Mouse (Mus musculus) adrenal gland, adult (tissue): Measurements from ENCODE around the gene Kpna2.
"Not testable (repeated sequence)": the region's sequence is repeated elsewhere in the genome, so short reads cannot be mapped to it uniquely, and the experiment has no call there.

Experiments
- DNase-seq, 2 experiments: peaks; one replicate each; pipeline ENCODE4 v3.0.0; 2022 to 2023; ENCODE audit warnings: low spot score in 1 of 2; ENCODE audit not compliant: inconsistent age in 2 of 2

Gene Kpna2

DNA sequence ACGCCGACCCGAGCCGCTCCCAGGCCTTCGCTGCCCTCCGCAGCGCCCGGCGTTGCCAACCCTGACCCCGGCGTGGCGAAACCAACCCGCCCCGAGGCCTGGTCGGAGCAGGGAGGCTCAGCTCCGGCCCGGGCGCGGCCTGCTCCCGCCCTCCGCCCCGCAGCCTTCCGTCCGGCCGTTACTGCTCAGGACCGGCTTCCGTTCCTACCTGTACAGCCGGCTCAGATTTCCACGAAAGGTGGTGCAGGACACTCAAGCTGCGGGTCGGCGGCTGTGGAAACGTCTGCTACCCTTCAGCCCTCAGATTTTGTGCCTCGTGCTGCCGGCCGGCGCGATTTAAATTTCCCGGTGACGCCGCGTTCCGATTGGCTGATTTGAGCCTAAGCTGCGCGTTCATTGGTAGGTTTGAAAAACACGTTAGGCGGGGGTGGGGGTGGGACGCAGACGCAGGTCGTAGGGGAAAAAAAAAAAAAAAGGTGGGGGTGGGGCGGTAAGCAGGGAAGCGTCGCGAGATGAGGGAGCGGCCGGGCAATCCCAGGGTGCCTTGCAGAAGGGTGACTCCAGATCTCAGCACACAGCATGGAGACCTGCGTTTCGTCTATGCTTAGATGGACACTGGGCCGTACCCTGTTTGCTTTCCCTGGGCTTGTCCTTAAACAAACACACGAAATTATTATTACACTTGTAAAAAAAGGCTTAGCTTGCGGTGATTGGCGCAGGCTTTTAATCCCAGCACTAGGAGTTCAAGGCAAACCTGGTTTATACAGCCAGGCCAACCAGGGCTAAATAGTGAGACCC is at the start of gene Kpna2:
Gene Kpna2 (minus strand): TSS at position 391 of the 798 bp plus-strand sequence.
- DNase-seq: peak; percentile 91 to 96

DNA sequence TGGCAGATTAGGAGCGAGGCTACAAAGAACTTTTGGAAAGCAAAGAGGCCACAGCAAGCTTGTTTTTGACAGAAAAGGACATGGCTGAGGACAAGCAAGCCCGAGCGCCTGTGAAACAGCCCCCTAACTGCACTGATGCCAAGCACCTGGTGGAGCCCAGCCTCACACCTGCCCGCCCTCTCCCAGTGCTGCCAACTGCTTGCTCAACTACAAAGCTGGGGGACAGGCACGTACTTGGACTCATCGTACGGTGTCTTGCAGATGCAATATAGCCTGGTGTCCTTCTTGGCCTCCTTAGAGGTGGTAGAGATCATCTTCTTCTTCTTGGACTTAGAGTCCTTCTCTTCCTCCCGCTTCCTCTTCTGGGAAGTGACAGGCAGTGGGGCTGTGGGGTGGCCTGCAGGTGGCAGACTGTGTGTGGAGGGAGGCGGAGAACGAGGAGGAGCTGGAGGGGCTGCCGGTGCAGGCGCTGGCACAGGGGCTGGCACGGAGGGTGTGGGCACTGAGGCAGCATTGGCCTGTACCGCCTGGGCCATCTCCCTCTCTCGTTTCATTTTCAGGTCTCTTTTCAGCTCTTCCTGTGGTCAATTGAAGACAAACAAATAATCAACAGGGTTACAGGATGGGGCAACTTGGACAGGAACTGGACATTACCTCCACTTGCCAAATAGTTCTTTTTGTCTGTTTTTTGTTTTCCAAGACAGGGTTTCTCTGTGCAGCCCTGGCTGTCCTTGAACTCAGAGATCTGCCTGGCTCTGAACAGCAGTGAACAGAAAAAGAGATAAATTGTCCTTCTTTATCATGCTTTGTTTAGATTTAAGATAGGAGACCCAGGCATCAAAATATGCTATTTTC is 47.7 kb upstream of the Kpna2 start:
- DNase-seq: no peak

DNA sequence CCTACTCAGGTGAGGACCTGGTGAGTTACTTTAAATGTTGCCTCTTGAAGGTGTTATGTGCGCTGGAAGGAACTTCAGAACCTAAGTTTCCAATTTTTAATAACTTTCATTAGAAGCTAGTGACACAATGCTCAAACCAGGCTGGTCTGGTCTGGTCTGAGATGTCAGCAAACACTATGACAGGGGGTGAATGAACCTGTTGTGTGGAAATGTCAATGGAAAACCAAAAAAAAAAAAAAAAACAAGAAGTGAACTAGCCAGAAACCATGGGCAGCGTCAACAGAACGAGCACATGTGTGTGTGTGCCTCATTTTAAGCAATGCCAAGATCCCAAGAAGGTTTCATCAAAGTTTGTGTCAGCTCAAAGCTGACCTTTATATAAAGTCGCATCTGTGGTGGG is 46.2 kb upstream of the Kpna2 start:
- no peak for DNase-seq

DNA sequence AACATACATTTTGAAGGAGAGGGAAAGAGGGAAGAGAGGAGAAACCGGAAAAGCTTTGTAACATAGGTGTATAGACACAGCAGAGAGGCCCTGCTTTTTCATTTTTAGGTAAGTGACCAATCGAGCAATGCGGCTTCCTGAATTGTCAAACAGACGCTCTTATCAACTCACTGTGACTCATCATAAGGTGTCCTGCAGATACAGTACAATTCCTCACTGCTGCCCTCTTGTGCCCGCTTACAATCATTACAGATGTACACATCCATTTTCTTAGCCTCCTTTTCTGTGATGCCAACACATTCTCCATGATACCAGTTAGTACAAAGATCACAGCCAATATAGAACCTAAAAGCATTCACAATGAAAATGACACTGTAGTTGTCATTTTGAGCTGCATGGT is 45.0 kb upstream of the Kpna2 start:
- peak; percentile 75 to 92 for DNase-seq

DNA sequence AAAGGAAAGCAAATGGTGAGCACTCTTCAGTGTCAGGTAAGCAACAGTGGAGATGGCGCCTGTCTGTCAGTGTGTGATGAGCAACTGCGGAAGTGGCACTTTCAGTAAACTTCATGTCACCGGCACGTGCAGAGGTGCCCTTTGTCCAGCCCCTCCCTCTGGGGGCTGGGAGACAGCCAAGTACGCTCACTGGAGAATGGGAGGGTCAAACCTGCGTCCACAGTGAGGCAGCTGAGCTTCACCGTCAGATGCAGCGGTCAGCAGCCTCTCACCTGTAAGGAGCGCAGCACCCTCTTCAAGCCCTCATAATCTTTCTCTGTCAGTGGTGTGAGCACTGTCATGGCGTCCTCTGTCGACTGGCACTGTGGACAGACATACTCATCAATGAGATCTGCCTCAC is 44.0 kb upstream of the Kpna2 start:
- no peak for DNase-seq

DNA sequence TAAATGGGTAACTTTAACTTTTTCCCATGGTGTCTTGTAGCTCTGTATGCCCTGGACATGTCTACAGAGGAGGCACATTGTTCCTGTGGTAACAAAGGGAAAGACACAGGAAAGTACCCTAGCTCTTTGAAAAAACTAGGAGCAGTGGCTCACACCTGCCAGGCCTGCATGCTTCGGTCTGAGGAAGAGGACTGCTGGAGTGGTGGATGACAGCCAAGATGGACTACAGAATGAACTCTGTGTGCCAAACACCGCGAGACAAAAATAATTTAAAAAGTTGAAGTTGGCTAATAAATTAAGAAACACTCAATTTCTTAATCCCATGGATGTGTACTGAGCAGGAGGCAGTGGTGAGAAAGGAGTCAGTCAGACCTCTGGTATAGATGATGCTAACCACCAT is 42.1 kb upstream of the Kpna2 start:
- no peak for DNase-seq

DNA sequence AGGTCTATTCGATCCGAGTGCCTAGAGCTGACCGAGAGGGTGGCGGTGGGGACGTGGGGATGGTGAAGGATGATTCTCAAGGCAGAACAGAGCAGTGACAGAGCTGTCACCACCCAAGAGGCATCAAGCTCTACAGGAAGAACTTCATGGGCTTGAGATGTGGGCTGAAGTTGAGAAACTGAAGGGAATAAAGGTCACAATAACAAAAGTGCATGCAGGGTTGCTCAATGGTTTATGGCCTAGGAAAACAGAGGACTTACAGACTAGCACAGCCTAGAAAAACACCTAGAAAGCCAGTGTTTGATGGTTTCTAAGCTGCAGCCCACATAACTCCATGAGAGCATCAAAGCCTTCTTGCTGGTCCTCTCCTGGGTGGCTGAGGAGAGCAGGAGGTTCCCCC is 40.1 kb upstream of the Kpna2 start:
- DNase-seq: no peak

DNA sequence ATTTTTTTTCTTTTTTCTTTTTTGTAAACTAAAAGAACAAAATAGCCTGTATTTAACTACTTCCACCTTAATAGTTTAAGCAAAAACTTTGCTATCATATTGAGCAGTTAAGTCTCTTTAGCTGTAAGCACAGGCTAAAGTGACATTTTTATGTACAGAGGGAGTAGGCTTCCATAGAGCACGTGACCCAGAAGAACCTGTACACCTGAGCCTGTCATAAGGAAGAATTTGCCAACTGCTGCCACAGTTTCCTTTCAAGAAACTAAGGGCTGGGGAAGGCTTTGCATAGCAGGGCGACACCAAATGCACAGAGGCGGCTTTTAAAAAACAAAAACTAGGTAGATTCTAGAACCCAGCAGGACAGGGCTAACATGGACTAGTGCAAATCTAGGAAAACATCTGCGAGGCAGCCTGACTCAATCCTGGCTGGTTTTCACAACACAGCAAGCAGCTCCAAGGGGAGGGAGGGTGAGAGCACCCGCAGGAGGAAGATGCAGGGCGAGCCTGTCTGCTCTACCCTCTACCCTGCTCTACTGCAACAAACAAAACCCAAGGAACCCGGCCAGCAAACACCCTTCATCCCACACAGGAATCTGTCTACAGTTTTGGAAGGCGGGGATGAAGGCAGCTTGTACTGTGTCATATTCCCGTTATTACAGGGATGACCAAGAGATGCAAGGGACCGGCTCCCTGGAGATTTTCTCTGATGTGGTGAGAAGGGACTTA is 34.9 kb upstream of the Kpna2 start:
- no peak for DNase-seq

DNA sequence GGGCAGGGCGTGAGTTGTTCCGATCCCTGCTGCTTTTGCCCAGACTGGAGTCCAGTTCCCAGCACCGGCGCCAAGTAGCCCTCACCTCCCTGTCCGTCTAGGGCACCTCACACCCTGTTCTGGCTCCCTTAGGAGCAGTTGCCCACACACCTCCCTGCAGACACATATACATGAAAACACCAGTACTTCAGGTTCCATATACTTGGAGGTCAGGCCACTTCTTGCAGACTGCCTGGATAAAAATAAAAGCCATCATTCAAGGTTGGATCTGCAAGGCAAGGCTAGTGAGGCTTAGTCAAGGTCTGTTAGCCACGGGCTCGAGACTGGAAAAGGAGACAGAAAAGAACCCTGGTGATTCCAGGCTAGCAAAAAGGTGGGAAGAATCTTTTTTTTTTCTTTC is 32.3 kb upstream of the Kpna2 start:
- DNase-seq: peak in 1 of 2 experiments; percentile 66

DNA sequence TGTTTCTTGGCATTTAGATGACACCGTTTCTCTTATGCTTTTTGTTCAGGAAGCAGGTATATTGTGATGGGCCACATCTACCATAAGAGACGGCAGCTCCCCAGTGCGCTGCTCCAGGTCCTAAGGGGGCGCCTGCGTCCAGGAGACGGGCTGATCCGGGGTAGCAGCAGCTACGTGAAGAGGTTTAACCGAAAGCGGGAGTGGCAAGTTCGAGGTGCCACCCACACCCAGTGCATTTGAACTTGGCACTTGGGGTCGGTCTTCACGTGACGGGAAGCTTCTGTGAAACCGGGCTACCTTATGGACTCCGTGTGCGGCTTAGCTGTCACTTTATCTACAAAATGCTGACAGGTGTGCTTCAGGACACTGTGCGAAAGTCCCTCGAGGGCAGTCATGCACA is 30.2 kb upstream of the Kpna2 start:
- DNase-seq: no peak

DNA sequence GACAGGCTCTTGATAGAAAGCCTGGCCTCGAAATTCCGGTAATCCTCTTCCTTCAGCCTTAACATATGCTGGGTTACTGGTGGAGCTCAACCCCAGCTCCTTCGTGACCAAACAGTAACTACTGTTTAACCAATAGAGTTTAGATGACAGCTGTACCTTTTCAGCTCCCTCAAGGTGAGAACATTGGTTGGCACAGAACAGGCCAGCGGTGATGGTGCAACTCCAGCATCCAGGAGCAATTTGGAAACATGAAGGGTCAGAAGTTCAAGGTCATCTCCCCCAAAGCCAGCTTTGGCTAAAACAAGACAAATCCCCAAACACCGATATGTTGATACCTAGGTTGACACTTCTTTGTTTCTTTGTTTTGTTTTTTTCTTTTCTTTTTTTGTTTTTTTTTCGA is 29.4 kb upstream of the Kpna2 start:
- no peak for DNase-seq

DNA sequence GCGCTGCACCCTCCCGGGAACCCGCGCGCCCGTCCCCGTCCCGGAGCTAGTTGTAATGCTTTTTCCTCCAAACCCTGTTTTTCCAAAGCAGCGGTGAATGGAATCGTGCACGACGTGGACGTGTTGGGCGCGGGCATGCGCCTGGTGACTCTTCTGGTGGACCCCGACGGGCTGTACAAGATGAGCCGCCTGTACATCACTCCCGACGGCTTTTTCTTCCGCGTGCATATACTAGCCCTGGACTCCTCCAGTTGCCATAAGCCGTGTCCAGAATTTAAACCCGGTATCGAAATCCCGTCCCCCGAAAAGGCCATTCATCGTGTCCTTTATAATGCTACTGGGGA is 28.9 kb upstream of the Kpna2 start:
- DNase-seq: no peak

DNA sequence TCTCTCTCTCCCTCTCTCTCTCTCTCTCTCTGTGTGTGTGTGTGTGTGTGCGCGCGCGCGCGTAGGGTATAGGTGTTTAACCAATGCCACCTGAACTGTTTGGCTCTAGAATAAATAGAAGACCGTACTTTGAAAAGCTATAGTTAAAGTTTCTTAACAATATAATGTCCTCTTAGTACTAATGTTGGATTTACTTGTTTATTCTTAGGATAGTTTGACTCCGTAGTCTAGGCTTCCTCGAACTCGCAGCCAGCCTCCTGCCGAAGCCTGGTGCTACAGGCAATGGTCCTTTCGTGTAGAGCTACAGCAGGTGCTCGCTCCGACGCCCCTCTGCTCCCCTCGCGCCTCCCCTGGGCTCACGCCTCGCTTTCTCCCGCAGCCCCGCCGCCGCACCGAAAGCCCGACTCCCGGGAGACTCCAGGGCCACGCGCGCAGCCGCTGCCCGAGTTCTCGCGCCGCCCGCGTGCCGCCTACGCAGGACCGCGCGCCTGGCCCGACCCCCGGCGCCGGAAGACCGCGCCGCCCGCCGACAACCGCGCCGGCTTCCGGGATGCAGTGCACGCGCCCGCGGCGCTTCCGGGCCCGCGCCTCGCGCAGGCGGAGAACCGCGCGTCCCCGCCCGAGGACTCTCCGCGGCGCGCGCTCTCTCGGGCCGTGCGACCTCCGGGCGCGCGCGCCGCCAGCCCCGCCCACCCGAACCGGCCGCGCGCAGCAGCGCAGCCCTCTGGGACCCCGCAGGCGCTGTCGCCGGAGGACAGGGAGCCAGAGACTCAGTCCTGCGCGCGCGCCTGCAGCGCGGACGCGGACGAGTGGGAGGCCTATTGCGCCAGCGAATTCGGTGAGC is 28.3 kb upstream of the Kpna2 start:
- peak; percentile 92 to 96 for DNase-seq

DNA sequence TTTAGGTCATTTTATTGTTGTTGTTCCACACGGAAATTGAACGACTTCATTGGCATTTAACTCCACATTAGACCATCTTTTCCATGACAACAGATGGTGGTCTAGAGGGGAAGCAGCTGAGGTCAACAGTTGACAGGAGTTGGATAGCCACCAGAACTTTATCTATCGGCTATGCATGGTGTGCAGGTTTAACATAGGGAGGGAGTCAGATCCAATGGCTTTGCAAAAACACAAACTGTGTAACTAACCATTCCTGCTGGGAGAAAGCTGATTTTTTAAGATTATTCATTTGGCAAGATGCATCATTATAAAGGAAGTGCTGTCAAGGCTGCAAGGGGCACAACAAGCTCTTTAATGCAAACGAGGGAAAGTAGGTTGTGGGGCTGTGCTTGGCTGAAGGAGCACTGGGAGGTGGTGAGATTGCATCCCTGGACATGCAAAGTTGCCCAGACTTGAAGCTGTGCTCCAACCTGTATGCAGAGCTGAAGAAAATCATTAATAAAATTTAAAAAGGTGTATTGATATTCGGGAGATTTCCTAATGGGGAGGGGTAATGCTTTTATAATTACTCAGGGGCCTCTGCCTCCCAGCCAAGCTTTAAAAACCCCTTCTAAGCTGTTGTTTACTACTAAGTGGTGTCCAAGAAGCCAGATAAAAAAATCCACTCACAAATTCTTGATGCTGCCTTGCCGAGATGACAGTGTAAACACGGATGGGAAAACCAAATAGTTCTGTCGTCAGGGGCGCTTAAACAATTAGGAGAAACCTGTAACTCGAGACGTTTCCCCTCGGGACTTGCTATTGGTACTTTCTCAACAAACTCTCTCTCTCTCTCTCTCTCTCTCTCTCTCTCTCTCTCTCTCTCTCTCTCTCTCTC is 27.5 kb upstream of the Kpna2 start:
- DNase-seq: no peak

DNA sequence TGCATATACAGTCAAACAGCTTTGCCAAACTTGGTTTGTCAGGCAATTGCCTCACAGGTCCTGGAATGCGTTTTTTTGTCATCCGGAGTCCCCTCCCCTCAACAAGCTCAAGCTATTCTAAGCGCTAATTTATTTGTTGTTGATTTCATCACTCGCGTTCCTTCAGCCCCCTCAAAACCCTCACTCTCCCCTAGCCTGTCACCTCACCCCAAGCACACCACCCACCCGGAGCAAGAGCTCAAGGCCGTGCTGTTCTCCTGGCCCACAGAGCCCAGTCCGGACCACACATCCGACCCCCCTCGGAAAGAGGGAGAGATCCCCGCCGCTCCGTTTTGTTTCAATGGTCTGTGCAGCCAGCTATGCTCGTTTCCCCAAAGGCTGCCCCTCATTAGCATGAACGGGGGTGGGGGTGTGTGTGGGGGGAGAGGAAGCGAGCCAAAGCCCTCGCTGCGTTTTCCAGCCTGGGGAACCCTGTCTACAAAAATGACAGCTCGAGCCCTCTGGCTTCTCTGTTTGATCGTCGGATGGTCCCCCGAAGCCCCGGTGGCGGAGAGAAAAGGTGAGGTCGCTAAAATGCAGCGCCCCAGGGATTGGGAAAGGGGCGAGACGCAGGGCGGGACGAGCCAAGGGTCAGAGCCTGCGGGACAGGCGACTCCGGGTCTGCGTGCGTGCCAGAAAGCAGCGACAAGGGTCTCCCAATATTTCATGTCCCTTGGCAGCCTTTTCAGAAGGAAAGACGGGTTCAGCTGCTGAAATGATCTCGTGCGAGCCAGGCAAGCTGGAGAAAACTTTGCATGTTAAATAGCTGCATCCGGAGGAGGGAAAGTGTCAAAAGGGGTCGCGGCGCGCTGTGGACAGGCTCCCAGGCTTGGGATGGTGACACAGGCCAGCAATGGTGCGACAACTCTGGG is 26.3 kb upstream of the Kpna2 start, which contains the start of gene 1810010H24Rik:
Gene 1810010H24Rik (plus strand): TSS at position 271 of the 911 bp plus-strand sequence.
- DNase-seq: peak; percentile 26 to 65

DNA sequence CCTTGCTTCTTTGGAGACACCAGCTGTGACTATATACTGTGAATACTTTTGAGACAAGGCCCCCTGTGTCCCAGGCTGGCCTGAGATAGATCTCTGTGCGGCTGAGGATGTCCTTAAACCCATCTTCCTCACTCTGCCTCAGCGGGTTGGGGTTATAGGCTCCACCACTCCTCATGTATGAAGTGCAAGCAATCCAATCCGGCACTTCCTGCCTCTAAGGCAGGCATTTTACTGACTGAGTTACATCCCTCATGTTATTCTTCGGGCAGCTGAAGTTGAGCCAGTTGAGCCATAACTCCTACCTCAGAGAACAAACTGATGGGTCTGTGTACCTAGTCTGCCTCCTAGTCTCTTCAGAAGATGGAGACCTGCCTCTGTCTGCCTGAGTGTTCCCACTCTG is 25.1 kb upstream of the Kpna2 start:
- no peak for DNase-seq

DNA sequence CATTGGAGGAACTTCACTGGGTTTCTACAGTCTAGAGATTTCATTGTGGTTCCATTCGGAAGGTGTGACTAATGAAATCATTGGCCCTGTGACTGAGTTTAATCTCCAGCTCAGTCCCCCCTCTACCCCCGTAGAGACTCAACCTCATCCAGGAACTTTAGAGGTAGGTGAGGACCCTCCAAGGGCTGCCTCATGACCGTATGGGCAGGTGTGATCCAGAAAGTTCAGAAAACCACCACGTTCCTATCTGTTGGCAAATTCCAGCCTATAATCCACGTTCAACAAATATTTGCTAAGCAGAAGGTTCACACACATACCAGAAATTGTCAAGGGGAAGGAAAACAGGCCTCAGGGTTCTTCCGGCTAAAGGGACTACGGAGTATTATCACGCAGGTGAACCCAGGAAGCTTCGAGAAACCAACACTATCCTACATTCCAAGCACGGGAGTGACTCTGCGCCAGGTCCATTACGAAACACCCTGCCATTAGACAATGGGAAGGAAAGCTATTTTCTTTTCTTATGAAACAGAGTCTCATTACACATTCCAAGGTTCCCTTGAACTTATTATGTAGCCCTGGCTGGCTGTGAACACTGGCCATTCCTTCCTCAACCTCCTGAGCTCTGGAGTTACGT is 22.8 kb upstream of the Kpna2 start:
- no peak for DNase-seq

DNA sequence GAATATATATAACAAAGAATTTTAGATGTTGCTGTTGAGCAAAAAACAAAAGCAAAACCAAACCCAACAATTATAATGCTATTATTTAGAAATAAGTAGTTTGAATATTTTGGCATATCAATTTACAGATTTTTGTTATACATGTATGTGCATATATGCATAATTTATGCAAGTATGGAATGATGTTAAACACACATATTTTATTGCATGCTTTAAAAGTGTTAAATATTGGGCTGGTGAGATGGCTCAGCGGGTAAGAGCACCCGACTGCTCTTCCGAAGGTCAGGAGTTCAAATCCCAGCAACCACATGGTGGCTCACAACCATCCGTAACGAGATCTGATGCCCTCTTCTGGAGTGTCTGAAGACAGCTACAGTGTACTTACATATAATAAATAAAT is 20.4 kb upstream of the Kpna2 start:
- DNase-seq: not testable (repeated sequence)
